Mouse (Mus musculus) bone marrow, adult 2 months (tissue): Measurements from ENCODE around the gene Pdpr.

Experiments
- CTCF ChIP-seq: fragments of 200-500 bp; IDR thresholded peaks from 2 replicates; pipeline ENCODE4 v1.5.1; 2011; ENCODE audit warnings: low read length, control low read depth; ENCODE audit not compliant: control insufficient read depth, insufficient read depth
- POLR2A ChIP-seq: fragments of 200-500 bp; IDR thresholded peaks from 2 replicates; pipeline ENCODE4 v1.6.1; 2011; ENCODE audit warnings: low read depth, mild to moderate bottlenecking, control low read depth, low read length, borderline replicate concordance; ENCODE audit not compliant: control insufficient read depth

GRCm38 (mm10) chr8:111058946-111059572, 35.4 kb upstream of the Pdpr start:
- TF ChIP-seq POLR2A (no peak), CTCF (no peak)
